Mouse (Mus musculus): ENCODE results near the gene Dlg1. TPM values are rescaled to one million over a fixed set of nuclear protein-coding genes. Genes with fewer than 3 reads are reported as not detected.

Dlg1 gene
- total RNA-seq, 2 experiments from 2014 or later: 29.3 to 36.5 TPM

GRCm38 (mm10) chr16:31832630-31833422 lies 169.6 kb downstream of the Dlg1 start:
- ATAC-seq (replicated peaks; ENCODE audit: low FRiP score, poor library complexity, severe bottlenecking): no peak

GRCm38 (mm10) chr16:31834011-31834584 lies 170.9 kb downstream of the Dlg1 start:
- no peak for ATAC-seq (replicated peaks; ENCODE audit: low FRiP score, poor library complexity, severe bottlenecking)

GRCm38 (mm10) chr16:31834662-31835318 lies 171.5 kb downstream of the Dlg1 start:
- no peak for ATAC-seq (replicated peaks; ENCODE audit: low FRiP score, poor library complexity, severe bottlenecking)

GRCm38 (mm10) chr16:31837362-31837761 lies 174.1 kb downstream of the Dlg1 start:
- ATAC-seq (replicated peaks; ENCODE audit: low FRiP score, poor library complexity, severe bottlenecking): no peak

- no peak for ATAC-seq (replicated peaks; ENCODE audit: low FRiP score, poor library complexity, severe bottlenecking)
Measured at GRCm38 (mm10) chr16:31844246-31844645, 181.0 kb downstream of the Dlg1 start.

GRCm38 (mm10) chr16:31846763-31847162 lies 183.5 kb downstream of the Dlg1 start:
- no peak for ATAC-seq (replicated peaks; ENCODE audit: low FRiP score, poor library complexity, severe bottlenecking)

GRCm38 (mm10) chr16:31863920-31864319 lies 200.7 kb downstream of the Dlg1 start:
- ATAC-seq (replicated peaks; ENCODE audit: low FRiP score, poor library complexity, severe bottlenecking): no peak

- no peak for ATAC-seq (replicated peaks; ENCODE audit: low FRiP score, poor library complexity, severe bottlenecking)
Measured at GRCm38 (mm10) chr16:31865242-31865641, 202.0 kb downstream of the Dlg1 start.

GRCm38 (mm10) chr16:31866911-31867310 lies 203.7 kb downstream of the Dlg1 start:
- no peak for ATAC-seq (replicated peaks; ENCODE audit: low FRiP score, poor library complexity, severe bottlenecking)

GRCm38 (mm10) chr16:31867736-31868135 lies 204.5 kb downstream of the Dlg1 start:
- ATAC-seq (replicated peaks; ENCODE audit: low FRiP score, poor library complexity, severe bottlenecking): no peak

- ATAC-seq (replicated peaks; ENCODE audit: low FRiP score, poor library complexity, severe bottlenecking): no peak
Measured at GRCm38 (mm10) chr16:31873721-31874120, 210.5 kb downstream of the Dlg1 start.

GRCm38 (mm10) chr16:31875391-31875790 lies 212.1 kb downstream of the Dlg1 start:
- ATAC-seq (replicated peaks; ENCODE audit: low FRiP score, poor library complexity, severe bottlenecking): no peak

GRCm38 (mm10) chr16:31876386-31876785 lies 213.1 kb downstream of the Dlg1 start:
- ATAC-seq (replicated peaks; ENCODE audit: low FRiP score, poor library complexity, severe bottlenecking): no peak

GRCm38 (mm10) chr16:31878052-31878451 lies 214.8 kb downstream of the Dlg1 start:
- ATAC-seq (replicated peaks; ENCODE audit: low FRiP score, poor library complexity, severe bottlenecking): no peak

- 0 out of 2 replicates have a peak, but pooled peaks have one; percentile 53 for ATAC-seq (replicated peaks; ENCODE audit: low FRiP score, poor library complexity, severe bottlenecking)
Measured at GRCm38 (mm10) chr16:31878573-31879257, 215.5 kb downstream of the Dlg1 start, which contains the start of gene Meltf. Gene Meltf, plus strand, starts transcription at chr16:31878810.

- no peak for ATAC-seq (replicated peaks; ENCODE audit: low FRiP score, poor library complexity, severe bottlenecking)
Measured at GRCm38 (mm10) chr16:31880146-31880840, 217.1 kb downstream of the Dlg1 start.

GRCm38 (mm10) chr16:31882381-31882908 lies 219.2 kb downstream of the Dlg1 start:
- no peak for ATAC-seq (replicated peaks; ENCODE audit: low FRiP score, poor library complexity, severe bottlenecking)

- ATAC-seq (replicated peaks; ENCODE audit: low FRiP score, poor library complexity, severe bottlenecking): no peak
Measured at GRCm38 (mm10) chr16:31883302-31883701, 220.1 kb downstream of the Dlg1 start.

GRCm38 (mm10) chr16:31883902-31884301 lies 220.7 kb downstream of the Dlg1 start:
- ATAC-seq (replicated peaks; ENCODE audit: low FRiP score, poor library complexity, severe bottlenecking): no peak
